Mouse (Mus musculus) right cerebral cortex, postnatal 25 days (tissue): Measurements from ENCODE around the gene Cenps.
A peak's percentile ranks its signal among the peaks of the same experiment; 100 is the strongest.
"Not testable (repeated sequence)": the region's sequence is repeated elsewhere in the genome, so short reads cannot be mapped to it uniquely, and the experiment has no call there.

ENCODE experiments used
- DNase-seq: peaks from one replicate; pipeline ENCODE4 v3.0.0; 2022

Cenps gene

GRCm38 (mm10) chr4:149155711-149156110 is 18.3 kb upstream of the Cenps start:
- DNase-seq: no peak

GRCm38 (mm10) chr4:149154859-149155258 is 17.4 kb upstream of the Cenps start:
- DNase-seq: no peak

- DNase-seq: no peak
Observed at GRCm38 (mm10) chr4:149150721-149151120, 13.3 kb upstream of the Cenps start.

GRCm38 (mm10) chr4:149150256-149150655 is 12.8 kb upstream of the Cenps start:
- DNase-seq: no peak

- no peak for DNase-seq
Observed at GRCm38 (mm10) chr4:149149611-149150010, 12.2 kb upstream of the Cenps start.

GRCm38 (mm10) chr4:149149196-149149595 is 11.8 kb upstream of the Cenps start:
- no peak for DNase-seq

GRCm38 (mm10) chr4:149148084-149148483 is 10.7 kb upstream of the Cenps start:
- DNase-seq: no peak

GRCm38 (mm10) chr4:149147528-149147927 is 10.1 kb upstream of the Cenps start:
- no peak for DNase-seq

GRCm38 (mm10) chr4:149145151-149145550 is 7.7 kb upstream of the Cenps start:
- DNase-seq: no peak

GRCm38 (mm10) chr4:149144459-149144858 is 7.0 kb upstream of the Cenps start:
- peak; percentile 81 for DNase-seq

GRCm38 (mm10) chr4:149143594-149143993 is 6.2 kb upstream of the Cenps start:
- no peak for DNase-seq

- no peak for DNase-seq
Observed at GRCm38 (mm10) chr4:149138515-149138914, 1.1 kb upstream of the Cenps start.

- DNase-seq: no peak
Observed at GRCm38 (mm10) chr4:149136116-149136850, 1.1 kb downstream of the Cenps start.

GRCm38 (mm10) chr4:149133395-149133794 is 4.0 kb downstream of the Cenps start:
- no peak for DNase-seq

- no peak for DNase-seq
Observed at GRCm38 (mm10) chr4:149131789-149132565, 5.5 kb downstream of the Cenps start.

- no peak for DNase-seq
Observed at GRCm38 (mm10) chr4:149131021-149131752, 6.2 kb downstream of the Cenps start.

GRCm38 (mm10) chr4:149128467-149128866 is 9.0 kb downstream of the Cenps start:
- DNase-seq: no peak

GRCm38 (mm10) chr4:149126663-149127062 is 10.8 kb downstream of the Cenps start, which contains the start of gene Cort:
Gene Cort (minus strand): TSS chr4:149126763.
- no peak for DNase-seq

GRCm38 (mm10) chr4:149126115-149126509 is 11.3 kb downstream of the Cenps start:
- no peak for DNase-seq

- DNase-seq: no peak
Observed at GRCm38 (mm10) chr4:149125341-149126114, 11.9 kb downstream of the Cenps start.

- DNase-seq: no peak
Observed at GRCm38 (mm10) chr4:149123432-149123831, 14.0 kb downstream of the Cenps start.

- not testable (repeated sequence) for DNase-seq
Observed at GRCm38 (mm10) chr4:149119978-149120562, 17.4 kb downstream of the Cenps start.
